Mouse (Mus musculus) c-Kit-positive CD71-negative TER-119-negative erythroid progenitor cells, embryonic 14.5 days (primary cell): ENCODE data around the gene Yy1.

Experiments used
- DNase-seq: peaks from one replicate; pipeline ENCODE4 v3.0.0-alpha.2; 2013; ENCODE audit warnings: low read depth

Yy1 gene

GRCm38 (mm10) chr12:108857589-108858184, 64.9 kb downstream of the Yy1 start:
- no peak for DNase-seq

- no peak for DNase-seq
These were observed 65.7 kb downstream of the Yy1 start for GRCm38 (mm10) chr12:108858486-108858885.

- no peak for DNase-seq
These were observed 72.3 kb downstream of the Yy1 start for GRCm38 (mm10) chr12:108865007-108865494.

- DNase-seq = peak; percentile 8
These were observed 76.8 kb downstream of the Yy1 start for GRCm38 (mm10) chr12:108869575-108869974.
